Mouse (Mus musculus): ENCODE results near the gene Me1.

- TF ChIP-seq POLR2A (IDR thresholded peaks at IDR 0.05; ENCODE audit: borderline replicate concordance, extremely low read depth, low read depth, low read length) (no peak), CTCF (IDR thresholded peaks at IDR 0.05; ENCODE audit: insufficient read depth, low read length) (no peak)
These were observed 41.2 kb upstream of the Me1 start for GRCm38 (mm10) chr9:86736991-86737390.
